Mouse (Mus musculus): ENCODE data around the gene Glul.
"Not testable (repeated sequence)": the region's sequence is repeated elsewhere in the genome, so short reads cannot be mapped to it uniquely, and the experiment has no call there.

The Glul gene

GRCm38 (mm10) chr1:153899731-153900380, at the start of gene Glul, which contains the start of gene Teddm2:
Gene Glul (plus strand): TSS chr1:153899944.
Gene Teddm2 (minus strand): TSS chr1:153900228.
- DNase-seq (ENCODE audit: low spot score): peak; percentile 93

DNA sequence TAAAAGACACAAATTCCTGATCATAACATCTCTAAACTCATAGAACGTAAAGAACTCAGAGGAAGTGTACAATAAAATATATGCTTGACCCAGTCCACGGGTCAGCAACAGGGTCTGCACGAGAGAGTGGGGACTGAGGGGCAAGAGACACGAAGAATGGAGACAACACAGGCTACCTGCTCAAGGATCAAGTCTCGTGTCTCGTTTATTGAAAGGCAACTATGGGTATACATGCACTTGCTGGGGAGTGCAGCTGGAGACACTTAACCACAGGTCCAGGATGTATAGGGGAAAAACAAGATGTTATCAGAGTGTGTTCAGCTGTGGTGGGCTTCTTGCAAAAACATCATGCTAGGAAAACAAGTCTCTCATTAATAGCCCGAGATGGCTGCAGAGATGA, 47.0 kb upstream of the Glul start:
- not testable (repeated sequence) for DNase-seq (ENCODE audit: low spot score)

DNA sequence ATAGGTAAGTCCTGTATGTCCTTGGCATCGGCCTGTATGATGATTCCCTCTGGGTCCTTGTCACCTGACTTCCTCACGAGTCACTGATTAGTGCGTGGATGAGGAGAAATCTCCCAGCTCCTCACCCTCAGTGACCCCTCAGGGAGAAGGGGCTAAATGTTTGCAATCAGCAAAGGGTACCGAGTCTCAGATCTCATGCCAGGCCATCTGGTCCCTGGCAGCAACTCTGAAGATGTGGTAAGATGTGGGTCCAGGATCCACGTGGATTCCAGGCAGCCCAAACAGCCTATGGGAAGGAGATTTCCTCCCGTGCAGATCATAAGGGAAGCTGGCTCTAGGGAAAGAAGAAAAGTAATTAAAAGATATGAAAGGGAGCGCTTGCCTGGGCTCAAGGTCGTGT, 43.8 kb upstream of the Glul start:
- no peak for DNase-seq (ENCODE audit: low spot score)

DNA sequence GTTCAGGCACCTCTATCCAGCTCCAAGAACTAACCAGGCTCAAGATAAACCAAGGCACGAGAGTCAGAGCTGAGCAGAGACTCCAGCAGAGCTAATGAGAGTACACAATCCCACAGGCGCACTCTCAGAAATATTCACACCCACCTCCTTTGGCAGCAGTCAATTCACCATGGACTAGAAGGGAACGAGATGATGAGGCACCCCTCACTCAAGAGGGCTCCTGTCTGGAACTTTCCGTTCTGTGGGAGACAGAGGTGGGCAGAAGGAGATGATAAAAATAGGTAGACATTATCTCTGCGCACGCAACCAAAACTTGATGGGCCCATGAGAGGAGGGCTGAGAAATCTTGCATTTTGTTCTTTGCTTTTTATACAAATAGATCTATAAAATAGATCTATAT, 25.7 kb upstream of the Glul start, which contains the start of gene Teddm1b:
Teddm1b (plus strand) TSS at position 301 of the 400 bp plus-strand sequence.
- DNase-seq (ENCODE audit: low spot score): no peak

DNA sequence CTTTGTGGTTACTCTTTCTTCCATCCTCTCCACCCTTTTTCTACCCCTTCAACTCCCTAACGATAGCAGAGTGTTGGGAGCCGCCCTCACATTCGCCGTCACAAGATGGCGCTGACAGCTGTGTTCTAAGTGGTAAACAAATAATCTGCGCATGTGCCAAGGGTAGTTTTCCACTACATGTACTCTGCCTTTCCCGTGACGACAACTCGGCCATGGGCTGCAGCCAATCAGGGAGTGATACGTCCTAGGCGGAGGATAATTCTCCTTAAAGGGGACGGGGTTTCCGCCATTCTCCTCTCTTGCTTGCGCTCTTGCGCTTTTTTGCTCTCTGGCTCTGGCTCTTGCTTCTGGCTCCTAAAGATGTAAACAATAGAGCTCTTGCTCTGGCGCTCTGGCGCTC, 19.4 kb upstream of the Glul start:
- DNase-seq (ENCODE audit: low spot score): not testable (repeated sequence)

DNA sequence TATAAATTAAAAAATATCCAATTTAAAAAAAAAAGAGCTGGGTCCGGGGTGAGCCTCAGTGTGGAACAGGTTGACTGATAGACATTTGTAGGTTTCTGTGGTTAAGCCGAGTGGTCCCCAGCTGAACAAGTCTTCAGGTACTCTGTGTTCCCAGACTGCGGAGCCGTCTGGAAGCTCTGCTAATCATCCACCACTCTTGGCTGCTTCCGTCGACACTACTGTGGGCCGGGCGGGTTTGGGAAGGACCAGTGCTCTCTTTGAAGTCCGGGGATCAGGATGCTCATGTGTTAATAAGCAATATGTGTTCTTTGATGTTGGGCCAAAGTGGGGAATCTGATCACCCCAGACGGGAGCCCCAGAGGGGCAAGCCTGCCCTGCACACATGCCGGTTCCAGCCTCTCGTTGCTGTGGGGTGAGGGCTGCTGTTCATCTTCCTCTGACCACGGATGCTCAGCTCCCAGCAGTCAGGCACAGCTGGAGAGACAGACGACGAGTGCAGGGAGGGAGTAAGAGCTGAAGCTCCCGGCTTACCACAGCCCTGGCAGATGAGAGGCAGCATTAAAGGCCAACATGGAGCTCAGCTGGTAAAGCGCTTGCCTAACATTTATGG, 13.6 kb upstream of the Glul start:
- no peak for DNase-seq (ENCODE audit: low spot score)

- no peak for DNase-seq (ENCODE audit: low spot score)
These were observed 9.6 kb upstream of the Glul start for GRCm38 (mm10) chr1:153890121-153890520.

- DNase-seq (ENCODE audit: low spot score): no peak
These were observed 8.3 kb upstream of the Glul start, which contains the start of gene Teddm1a for GRCm38 (mm10) chr1:153891442-153891841. Gene Teddm1a (plus strand): TSS chr1:153891742.

GRCm38 (mm10) chr1:153893746-153894145, 6.0 kb upstream of the Glul start:
- no peak for DNase-seq (ENCODE audit: low spot score)

- DNase-seq (ENCODE audit: low spot score): no peak
These were observed 5.4 kb upstream of the Glul start for GRCm38 (mm10) chr1:153894201-153894893.

DNA sequence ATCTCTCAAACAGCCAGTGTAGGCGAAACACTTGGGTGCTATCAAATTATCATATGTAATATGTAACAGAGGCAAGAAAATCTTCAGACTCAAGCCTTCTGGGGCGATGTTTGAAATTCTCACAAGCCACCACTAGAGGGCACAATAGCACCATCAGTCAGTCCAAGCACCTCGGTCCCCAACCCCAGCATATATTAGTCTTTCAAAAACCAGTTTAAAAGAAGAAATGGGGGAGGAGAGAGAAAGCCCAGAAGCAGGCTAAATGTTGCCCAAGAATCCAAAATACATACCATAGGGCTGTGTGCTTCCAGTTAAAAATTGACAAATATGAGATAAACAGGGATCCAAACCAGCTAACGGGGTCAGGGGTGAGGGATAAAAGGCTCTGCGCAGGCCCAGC, 4.8 kb upstream of the Glul start:
- DNase-seq (ENCODE audit: low spot score): peak; percentile 67

GRCm38 (mm10) chr1:153897196-153897595, 2.5 kb upstream of the Glul start:
- DNase-seq (ENCODE audit: low spot score): no peak

DNA sequence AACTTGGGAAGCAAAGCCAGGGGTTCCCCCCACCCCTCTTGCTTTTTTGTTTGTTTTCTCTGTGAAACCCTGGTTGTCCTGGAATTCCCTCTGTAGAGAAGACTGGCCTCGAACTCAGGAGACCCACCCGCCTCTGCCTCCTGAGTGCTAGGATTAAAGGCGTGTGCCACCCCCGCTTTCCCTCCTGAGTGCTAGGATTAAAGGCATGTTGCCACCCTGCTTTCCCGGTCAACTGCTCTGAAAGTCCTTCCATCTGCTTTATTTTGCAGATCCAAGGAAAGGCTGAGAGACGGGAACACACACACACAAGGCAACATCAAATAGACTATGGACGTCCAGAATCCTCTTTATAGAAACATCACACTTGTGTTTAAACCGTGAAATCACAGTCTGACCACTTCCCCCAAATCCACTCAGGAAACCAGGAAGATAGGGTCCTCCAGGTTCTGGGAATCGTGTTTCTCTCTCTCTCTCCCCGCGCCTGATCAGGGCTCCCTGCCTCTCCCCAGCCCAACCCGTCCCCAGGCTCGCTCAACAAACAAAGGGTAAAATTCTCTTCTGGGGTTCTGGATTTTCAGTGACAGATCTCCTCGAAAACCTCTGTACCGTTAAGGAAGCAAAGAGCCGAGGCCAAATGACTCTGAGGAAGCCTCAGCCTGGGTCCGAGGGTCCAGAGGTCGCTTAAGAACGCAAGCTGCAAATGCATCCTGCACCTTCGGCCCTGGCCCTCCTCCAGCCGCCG, 584 bp upstream of the Glul start:
- no peak for DNase-seq (ENCODE audit: low spot score)

- DNase-seq (ENCODE audit: low spot score): no peak
These were observed 637 bp downstream of the Glul start for GRCm38 (mm10) chr1:153900381-153900780.

DNA sequence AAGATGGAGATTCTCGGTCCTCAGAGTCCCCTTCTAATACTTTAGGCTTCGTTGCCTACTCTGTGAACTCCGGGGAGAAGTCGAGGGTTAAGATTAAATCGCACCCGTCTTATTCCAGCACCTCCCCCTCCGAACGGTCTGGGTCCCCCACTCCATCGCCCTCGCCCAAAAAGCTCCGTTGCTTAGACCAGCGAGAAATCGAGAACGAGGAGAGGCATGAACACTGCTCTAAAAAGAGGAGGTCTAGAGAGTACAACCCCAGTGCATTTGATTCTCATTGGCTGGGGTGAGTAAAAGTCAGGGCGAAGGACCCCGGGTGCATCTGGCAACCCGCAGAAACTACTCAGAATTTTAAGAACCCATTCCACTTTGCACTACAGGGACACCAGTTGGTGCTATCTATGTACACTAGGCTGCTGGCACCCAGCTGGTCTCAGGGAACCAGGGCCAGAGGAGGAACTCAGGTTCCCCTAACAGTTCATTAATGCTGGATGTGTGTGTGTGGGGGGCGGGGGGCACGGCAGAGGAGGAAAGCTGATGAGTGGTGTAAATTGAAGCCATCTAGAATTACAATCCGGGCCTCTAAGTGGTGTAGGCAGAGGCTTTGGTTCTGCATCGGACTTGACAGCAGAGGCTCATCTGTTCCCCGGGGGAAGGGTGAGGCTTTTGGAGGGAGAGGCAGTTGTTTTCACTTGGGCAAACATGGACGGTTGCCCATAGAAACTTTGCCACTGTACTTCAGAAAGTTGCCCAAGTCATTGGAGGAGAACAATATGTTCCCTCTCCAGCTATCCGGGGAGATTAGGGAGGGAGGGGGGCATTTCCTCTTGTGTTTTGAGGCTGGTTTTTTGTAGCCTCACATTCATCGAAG, 1.4 kb downstream of the Glul start:
- no peak for DNase-seq (ENCODE audit: low spot score)

DNA sequence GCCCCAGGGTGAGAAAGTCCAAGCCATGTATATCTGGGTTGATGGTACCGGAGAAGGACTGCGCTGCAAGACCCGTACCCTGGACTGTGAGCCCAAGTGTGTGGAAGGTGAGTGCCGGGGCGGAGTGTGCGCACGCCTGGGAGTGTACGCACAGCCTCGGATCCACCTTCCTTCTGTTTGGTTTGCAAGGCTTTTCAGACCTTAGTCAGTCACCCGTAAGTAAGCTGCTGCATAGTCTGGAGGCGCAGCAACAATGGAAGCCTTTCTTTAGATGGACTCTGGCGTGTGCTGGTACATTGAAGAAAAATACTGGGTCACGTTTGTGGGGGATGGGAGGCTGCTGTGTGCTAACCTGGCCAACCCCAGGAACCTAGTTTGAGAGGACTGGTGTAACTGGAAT, 3.3 kb downstream of the Glul start:
- DNase-seq (ENCODE audit: low spot score): no peak

GRCm38 (mm10) chr1:153904236-153904635, 4.5 kb downstream of the Glul start:
- no peak for DNase-seq (ENCODE audit: low spot score)

DNA sequence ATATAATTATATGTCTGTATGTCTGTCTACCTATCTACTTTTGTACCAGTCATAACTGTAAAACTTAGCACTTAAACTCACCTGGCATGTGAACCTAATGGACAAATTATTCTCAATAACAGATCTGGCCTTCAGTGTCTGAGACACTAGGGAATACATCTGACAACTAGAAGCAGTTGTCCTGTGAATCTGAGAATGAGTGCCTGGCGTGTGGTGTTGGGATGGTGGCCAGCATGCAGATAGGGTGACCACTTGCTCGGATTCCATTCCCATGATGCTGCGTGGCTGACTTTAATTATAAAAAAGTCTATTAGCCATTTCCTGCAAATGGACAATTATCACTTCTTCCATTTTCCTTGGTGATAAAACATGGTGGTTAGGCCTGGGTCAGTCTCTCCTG, 6.1 kb downstream of the Glul start:
- DNase-seq (ENCODE audit: low spot score): no peak

DNA sequence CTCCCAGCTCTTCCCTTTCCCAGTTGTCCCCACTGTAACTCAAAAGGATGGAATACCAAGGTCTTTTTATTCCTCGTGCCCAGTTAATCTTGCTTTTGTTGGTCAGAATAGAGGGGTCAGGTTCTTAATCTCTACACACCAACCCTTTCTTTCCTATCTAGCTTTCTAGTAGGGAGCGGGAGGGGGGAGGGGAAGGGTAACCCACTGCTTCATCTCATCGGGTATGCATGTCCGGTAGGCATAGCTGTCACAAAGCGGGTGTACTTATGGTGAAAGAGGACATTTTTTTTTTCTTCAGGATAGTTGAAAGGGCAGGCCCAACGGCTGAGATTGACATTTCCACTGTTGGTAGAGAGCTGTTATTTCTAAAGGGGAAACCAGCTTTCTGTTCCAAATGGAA, 8.5 kb downstream of the Glul start:
- no peak for DNase-seq (ENCODE audit: low spot score)

GRCm38 (mm10) chr1:153908741-153909140, 9.0 kb downstream of the Glul start:
- DNase-seq (ENCODE audit: low spot score): no peak

- no peak for DNase-seq (ENCODE audit: low spot score)
These were observed 9.6 kb downstream of the Glul start for GRCm38 (mm10) chr1:153909213-153909962.
